Mouse (Mus musculus): Measurements from ENCODE around the gene Camk1d. TPM values are rescaled to one million over a fixed set of nuclear protein-coding genes. Genes with fewer than 3 reads are reported as not detected.
A peak's percentile ranks its signal among the peaks of the same experiment; 100 is the strongest.
"Not testable (repeated sequence)": the region's sequence is repeated elsewhere in the genome, so short reads cannot be mapped to it uniquely, and the experiment has no call there.

Gene Camk1d
- polyA plus RNA-seq, 1 experiment: 7.3 TPM

- no peak for DNase-seq (ENCODE audit: low read depth)
- TF ChIP-seq CTCF (IDR thresholded peaks at IDR 0.05; ENCODE audit: borderline replicate concordance, extremely low read depth, insufficient read depth, insufficient read length) (no peak), POLR2A (IDR thresholded peaks at IDR 0.05; ENCODE audit: borderline replicate concordance, extremely low read depth, insufficient read depth, insufficient read length, poor library complexity, severe bottlenecking) (no peak)
Observed at GRCm38 (mm10) chr2:5392921-5393320, 321.4 kb downstream of the Camk1d start.

GRCm38 (mm10) chr2:5392470-5392869, 321.8 kb downstream of the Camk1d start:
- DNase-seq (ENCODE audit: low read depth): no peak
- no peak for TF ChIP-seq POLR2A (IDR thresholded peaks at IDR 0.05; ENCODE audit: borderline replicate concordance, extremely low read depth, insufficient read depth, insufficient read length, poor library complexity, severe bottlenecking)
- TF ChIP-seq CTCF (IDR thresholded peaks at IDR 0.05; ENCODE audit: borderline replicate concordance, extremely low read depth, insufficient read depth, insufficient read length): no peak

GRCm38 (mm10) chr2:5388381-5388780, 325.9 kb downstream of the Camk1d start:
- no peak for DNase-seq (ENCODE audit: low read depth)
- no peak for TF ChIP-seq CTCF (IDR thresholded peaks at IDR 0.05; ENCODE audit: borderline replicate concordance, extremely low read depth, insufficient read depth, insufficient read length)

GRCm38 (mm10) chr2:5381712-5382710, 332.3 kb downstream of the Camk1d start:
- TF ChIP-seq POLR2A (IDR thresholded peaks at IDR 0.05; ENCODE audit: borderline replicate concordance, extremely low read depth, insufficient read depth, insufficient read length, poor library complexity, severe bottlenecking): no peak
- no peak for TF ChIP-seq CTCF (IDR thresholded peaks at IDR 0.05; ENCODE audit: borderline replicate concordance, extremely low read depth, insufficient read depth, insufficient read length)
- DNase-seq (ENCODE audit: low read depth): peak; percentile 94

DNA sequence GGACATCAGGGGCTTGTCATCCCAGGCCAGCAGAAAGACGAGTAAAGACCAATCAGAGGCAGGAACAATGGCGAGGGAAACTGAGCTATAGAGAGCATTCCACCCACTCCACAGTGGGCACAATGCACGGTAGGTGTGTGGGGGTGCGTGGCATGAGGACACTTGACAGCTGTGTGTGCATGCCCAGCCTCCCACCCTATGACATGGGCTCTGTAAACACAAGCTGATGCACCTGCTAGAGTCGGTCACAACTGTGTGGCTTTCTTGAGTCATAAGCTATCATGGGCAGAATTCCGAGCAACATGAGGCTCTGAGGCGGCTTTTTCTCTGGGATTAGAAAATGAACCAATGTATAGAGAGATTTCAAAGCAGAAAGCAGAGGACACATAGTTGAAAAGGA, 333.3 kb downstream of the Camk1d start:
- DNase-seq (ENCODE audit: low read depth): no peak
- no peak for TF ChIP-seq POLR2A (IDR thresholded peaks at IDR 0.05; ENCODE audit: borderline replicate concordance, extremely low read depth, insufficient read depth, insufficient read length, poor library complexity, severe bottlenecking)
- no peak for TF ChIP-seq CTCF (IDR thresholded peaks at IDR 0.05; ENCODE audit: borderline replicate concordance, extremely low read depth, insufficient read depth, insufficient read length)

- DNase-seq (ENCODE audit: low read depth): not testable (repeated sequence)
Observed at GRCm38 (mm10) chr2:5378922-5379321, 335.4 kb downstream of the Camk1d start.

GRCm38 (mm10) chr2:5378066-5378672, 336.1 kb downstream of the Camk1d start:
- peak; percentile 73 for DNase-seq (ENCODE audit: low read depth)
- TF ChIP-seq POLR2A (IDR thresholded peaks at IDR 0.05; ENCODE audit: borderline replicate concordance, extremely low read depth, insufficient read depth, insufficient read length, poor library complexity, severe bottlenecking): no peak
- TF ChIP-seq CTCF (IDR thresholded peaks at IDR 0.05; ENCODE audit: borderline replicate concordance, extremely low read depth, insufficient read depth, insufficient read length): no peak

DNA sequence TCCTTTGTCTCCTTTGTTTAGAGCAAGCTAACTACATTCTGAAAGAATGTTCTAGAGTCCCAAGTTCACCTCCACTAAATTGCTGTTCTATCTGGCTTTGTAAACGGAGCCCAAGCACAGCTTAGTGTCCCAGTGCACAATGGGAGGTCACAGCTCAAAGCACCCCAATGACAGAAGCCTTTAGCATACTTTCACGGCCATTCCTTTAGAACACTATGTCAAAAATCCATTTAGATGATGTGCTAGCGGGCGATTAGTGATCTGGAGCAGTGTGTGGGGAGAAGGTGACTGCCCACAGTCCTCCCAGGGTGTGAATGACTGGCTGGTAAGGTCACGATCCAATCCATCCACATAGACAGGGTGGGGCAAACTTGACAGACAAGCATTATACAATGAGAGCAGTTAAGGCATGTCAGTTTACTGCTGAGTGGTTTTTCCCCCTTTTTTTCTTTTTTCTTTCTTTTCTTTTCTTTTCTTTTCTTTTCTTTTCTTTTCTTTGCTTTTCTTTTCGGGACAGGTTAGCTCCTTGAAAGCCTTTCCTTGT, 341.4 kb downstream of the Camk1d start:
- TF ChIP-seq CTCF (IDR thresholded peaks at IDR 0.05; ENCODE audit: borderline replicate concordance, extremely low read depth, insufficient read depth, insufficient read length) (no peak), POLR2A (IDR thresholded peaks at IDR 0.05; ENCODE audit: borderline replicate concordance, extremely low read depth, insufficient read depth, insufficient read length, poor library complexity, severe bottlenecking) (no peak)
- no peak for DNase-seq (ENCODE audit: low read depth)

DNA sequence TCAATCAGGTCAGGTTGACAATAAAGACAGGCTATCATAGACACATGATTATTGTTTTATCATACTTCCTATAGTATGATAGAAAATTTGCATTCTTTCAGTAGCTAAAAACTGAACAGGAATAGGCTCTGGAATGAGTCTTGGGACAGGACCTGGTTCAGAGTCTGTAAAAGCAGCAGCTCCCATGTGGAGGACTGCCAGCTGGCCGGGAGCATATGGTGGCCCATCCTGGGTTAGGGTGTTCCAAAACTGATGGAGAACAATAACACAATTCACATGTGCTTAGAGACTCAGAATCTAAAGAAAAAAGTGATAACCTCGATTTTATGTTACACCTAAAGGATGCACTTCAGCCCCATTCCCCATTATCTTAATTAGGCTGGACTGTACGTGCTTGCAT, 343.0 kb downstream of the Camk1d start:
- TF ChIP-seq CTCF (IDR thresholded peaks at IDR 0.05; ENCODE audit: borderline replicate concordance, extremely low read depth, insufficient read depth, insufficient read length): no peak
- no peak for TF ChIP-seq POLR2A (IDR thresholded peaks at IDR 0.05; ENCODE audit: borderline replicate concordance, extremely low read depth, insufficient read depth, insufficient read length, poor library complexity, severe bottlenecking)
- no peak for DNase-seq (ENCODE audit: low read depth)

- no peak for TF ChIP-seq CTCF (IDR thresholded peaks at IDR 0.05; ENCODE audit: borderline replicate concordance, extremely low read depth, insufficient read depth, insufficient read length)
- peak; percentile 77 for DNase-seq (ENCODE audit: low read depth)
Observed at GRCm38 (mm10) chr2:5370591-5370990, 343.7 kb downstream of the Camk1d start.

DNA sequence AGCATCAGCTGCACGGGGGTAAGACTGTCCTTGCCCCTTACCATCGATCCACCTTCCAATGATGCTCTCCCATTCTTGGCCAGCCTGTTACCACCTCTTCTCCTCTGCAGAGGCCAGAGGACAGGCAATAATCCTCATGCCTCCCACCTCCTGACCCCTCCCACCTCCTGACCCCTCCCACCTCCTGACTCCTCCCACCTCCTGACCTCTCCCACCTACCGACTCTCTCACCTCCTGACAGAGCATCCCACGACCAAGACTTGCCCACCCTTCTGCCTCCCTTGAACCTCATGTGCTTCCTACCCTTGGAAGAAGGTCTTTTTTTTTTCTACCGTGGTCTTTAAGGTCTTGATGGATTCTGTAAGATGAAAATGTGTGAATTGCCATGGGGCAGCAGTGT, 350.5 kb downstream of the Camk1d start:
- no peak for TF ChIP-seq POLR2A (IDR thresholded peaks at IDR 0.05; ENCODE audit: borderline replicate concordance, extremely low read depth, insufficient read depth, insufficient read length, poor library complexity, severe bottlenecking)
- TF ChIP-seq CTCF (IDR thresholded peaks at IDR 0.05; ENCODE audit: borderline replicate concordance, extremely low read depth, insufficient read depth, insufficient read length): no peak
- DNase-seq (ENCODE audit: low read depth): no peak

DNA sequence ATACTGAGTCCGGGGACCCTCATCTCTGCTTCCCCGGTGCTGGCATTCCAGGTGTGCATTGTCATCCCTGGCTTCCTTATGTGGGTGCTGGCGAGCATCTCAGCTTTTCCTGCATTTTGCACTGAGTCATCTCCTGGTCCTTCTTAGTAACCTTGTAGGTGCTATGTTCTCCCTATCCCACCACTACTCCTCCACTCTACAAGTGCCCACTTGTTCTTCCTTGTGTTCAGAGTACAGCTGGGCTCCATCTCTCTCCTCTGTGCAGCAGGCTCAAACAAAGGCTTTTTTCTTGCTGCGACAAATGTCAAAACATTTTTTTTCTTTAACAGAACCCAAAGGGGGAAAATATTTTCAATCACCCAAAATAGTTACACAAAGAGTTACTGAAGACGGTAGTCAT, 356.3 kb downstream of the Camk1d start:
- DNase-seq (ENCODE audit: low read depth): no peak
- no peak for TF ChIP-seq CTCF (IDR thresholded peaks at IDR 0.05; ENCODE audit: borderline replicate concordance, extremely low read depth, insufficient read depth, insufficient read length)
- no peak for TF ChIP-seq POLR2A (IDR thresholded peaks at IDR 0.05; ENCODE audit: borderline replicate concordance, extremely low read depth, insufficient read depth, insufficient read length, poor library complexity, severe bottlenecking)
